Mouse (Mus musculus): ENCODE measurements around the gene Ptprm. TPM values are rescaled to one million over a fixed set of nuclear protein-coding genes. Genes with fewer than 3 reads are reported as not detected.

Ptprm gene
- total RNA-seq, 2 experiments from 2014 or later = 78.4 to 88.4 TPM

DNA sequence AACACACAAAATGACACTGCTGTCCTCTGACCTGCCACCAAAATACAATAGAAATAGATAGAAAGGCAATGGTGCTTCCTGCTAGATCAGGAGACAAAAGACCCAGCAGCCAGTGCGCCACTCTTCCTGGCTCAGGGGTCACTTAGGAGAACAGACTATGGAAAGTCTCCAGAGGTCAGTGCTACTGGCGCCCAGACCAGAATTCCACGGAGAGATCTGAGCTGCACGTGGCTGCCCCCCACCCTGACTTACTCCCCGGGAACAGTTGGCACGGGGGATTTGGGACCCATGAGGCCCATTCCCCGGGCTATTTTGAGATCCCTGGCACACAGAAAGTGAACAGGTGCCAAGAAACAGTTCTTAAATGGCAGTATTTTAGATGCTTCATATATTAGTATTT is 183.6 kb downstream of the Ptprm start:
- intact Hi-C loops (cut with DNase I) = loop anchor here (5.0 kb wide), 1 partner anchor 83 kb away; no protein-coding TSS in a partner anchor

DNA sequence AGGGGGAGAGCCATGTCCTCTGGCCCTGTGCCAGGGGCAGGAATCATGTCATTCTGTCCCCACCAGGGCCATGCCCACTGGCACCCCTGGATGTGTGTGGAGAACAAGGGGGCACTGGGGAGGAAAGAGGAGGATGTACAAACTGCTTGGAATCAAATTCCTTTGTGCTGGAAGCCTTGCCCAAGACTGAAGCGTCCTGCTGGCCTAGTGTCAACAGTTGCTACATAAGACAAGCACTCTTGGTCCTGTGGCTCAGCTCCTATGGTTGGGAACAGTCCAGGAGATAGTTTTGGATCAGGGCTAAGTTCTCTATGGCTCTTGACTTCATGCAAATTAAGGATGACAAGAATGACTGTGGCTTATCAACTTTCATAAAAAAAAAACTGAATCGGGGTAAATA is 188.4 kb downstream of the Ptprm start:
- DNase-seq (ENCODE audit: low spot score) = no peak
- intact Hi-C loops (cut with DNase I) = loop anchor here (5.0 kb wide), 1 partner anchor 94 kb away; no protein-coding TSS in a partner anchor

More for the DNA sequence above, 183.6 kb downstream of the Ptprm start:
- DNase-seq (ENCODE audit: low spot score) = peak; percentile 43

DNA sequence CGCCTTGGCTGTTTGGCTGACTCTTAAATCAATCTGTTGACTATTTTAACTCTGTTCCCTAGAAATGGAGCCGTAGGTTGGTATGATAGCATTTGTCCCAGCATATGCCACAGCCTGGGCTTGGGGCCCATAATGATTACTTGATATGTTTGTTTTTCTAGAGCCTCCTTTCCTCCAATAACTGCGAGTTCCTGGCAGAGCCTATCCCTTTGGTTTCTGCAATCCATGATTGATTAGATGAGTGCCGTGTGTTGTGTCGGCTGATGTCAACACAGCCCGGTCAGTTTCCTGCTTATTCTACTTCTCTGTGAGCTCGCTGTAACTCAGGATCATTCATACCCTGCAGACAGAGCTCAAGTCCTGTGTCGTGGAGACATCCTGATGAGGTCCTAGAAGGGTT is 194.6 kb downstream of the Ptprm start:
- intact Hi-C loops (cut with DNase I) = no loop called here
- no peak for DNase-seq (ENCODE audit: low spot score)

DNA sequence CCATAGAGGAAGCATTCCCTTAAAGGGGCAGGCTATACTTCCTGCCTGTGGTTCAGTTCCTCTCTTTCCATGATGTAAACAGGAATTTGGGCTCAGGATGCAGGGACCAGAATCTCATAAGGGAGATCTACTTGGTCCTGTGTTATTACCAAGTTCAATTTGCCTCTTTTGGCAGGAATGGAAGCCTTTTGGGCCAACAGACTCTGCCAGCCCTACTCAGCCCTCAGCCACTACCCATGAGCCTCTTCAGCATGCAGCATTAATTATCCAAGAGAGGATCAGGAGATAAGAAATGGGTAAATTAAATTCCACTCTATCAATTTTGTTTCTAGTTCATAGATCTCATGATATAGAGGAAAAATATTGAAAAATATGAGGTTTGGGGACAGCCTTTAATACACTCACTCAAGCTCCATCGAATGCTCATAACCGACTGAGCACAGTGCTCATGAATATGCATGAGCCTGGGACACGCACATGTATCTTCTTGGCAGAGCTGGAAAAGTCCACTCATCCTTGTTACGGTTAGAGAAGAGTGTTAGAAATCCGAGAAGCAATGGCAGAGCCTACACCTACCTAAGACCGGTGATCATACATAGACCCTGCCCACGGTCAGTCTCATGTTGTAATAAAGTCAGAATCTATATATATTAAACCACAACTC is 197.0 kb downstream of the Ptprm start:
- no peak for DNase-seq (ENCODE audit: low spot score)
- intact Hi-C loops (cut with DNase I) = no loop called here

DNA sequence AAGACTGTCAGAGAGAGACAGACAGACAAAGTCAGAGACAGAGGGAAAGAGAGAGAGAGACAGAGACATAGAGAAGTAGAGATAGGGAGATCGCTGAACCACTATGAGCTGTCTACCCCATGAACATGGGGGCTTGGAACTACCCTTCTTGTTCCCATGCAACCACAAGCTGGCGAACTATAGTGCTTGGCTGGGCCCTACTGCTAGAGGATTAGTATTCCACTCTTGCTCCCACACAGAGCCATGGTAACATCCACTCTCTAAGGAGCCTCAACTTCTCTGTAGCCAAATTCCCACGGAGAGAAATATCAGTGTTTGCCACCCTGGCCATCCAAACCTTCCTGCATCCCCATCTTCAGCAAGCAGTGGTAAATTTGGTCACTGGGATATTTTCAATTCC is 202.0 kb downstream of the Ptprm start:
- no peak for DNase-seq (ENCODE audit: low spot score)
- intact Hi-C loops (cut with DNase I) = no loop called here

DNA sequence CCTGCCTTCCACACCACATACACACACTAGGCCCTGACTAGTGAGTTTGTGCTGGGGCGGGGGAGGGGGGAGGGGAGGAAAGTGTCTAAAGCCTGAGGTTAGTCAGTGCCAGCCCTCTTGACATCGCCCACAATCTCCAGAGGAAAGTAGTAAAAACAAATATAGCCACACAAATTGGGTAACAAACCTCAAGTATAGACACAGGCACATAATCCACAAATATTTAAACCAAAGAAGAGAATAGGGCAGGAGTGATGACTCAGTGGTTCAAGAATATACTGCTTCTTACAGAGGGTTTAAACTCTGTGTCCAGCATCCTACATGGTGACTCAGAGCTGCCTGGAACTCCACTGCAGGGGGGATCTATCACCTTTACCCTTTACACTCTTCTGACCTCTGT is 203.8 kb downstream of the Ptprm start:
- no peak for DNase-seq (ENCODE audit: low spot score)
- intact Hi-C loops (cut with DNase I) = no loop called here

DNA sequence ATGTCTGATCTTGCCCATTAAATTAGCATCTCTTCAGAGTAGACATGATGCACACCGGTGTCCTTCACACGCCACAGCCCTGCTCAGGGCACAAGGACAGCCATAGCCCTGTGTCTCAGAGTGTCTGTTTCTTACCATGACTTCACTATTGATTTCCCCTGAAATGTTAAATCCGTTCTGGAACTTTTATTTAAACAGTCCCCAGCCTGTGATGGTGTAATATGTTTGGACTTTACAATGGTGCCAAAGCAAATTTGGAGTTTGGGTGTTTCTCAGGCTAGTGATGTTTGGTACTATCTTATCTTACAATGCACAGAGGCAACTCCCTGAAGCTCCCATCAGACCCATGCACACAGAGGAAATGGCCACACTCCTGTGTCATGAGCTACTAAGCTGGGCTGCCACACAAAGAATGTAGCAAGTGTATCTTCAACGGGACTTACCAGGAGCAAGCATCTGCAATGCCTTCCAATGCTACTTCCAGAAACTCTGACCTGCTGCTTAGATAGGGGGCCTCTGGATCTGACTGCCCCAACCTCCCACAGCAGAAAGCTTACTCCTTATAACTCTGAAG is 212.0 kb downstream of the Ptprm start:
- no peak for DNase-seq (ENCODE audit: low spot score)
- intact Hi-C loops (cut with DNase I) = no loop called here

DNA sequence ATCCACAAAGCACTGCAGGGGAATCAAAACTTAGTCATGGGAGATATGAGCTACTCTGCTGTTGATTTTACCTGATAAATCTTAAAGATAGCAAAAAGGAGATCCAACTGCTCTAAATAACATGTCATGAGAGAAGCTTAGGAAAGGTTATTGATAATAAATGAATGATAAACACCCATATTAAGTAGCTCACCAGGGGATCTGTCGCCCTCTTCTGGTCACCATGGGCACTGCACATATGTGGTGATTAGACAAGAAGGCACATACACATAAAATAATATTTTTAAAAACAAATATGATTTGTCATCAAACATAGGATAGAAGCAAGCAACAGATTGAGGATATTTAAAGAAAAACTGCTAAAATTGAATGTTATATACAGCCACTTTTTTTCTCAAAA is 213.8 kb downstream of the Ptprm start:
- no peak for DNase-seq (ENCODE audit: low spot score)
- intact Hi-C loops (cut with DNase I) = no loop called here

DNA sequence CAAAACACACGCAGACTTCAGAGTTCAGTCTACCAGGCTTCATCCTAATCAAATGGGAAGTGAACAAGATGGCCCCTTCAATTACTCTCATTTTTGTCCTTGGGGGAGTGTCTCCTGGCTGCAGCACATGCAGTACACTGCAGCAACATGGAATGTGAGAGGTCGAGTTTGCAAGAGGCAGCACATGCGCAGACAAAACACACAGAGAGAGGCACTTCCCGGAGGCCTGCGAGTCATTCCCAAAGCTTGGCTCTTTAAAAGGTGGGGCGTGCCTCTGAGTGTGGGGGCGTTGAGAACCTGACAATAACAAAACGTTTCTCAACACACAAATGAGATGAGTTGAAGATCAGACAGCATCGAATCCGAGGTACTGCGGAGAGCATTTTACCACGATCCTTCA is 215.3 kb downstream of the Ptprm start:
- intact Hi-C loops (cut with DNase I) = no loop called here
- no peak for DNase-seq (ENCODE audit: low spot score)

DNA sequence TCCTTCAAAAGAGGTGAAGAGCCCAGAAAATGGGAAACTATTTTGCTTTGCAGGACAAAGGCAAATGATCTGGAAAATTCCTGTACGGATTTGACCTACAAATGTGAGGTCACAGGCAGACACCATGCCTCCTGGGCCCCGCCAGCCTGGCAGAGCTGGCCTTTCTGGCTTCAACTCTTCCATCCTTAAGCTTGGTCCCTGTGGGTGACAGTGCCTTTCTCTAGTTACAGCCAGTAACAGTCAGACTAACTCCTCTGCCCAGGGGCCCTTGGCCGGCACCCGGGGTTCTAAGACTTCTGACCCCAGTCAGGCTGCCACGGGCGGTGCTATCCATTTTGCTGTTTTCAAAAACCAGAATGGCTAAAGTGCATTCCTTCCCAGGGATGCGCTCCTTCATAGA is 217.4 kb downstream of the Ptprm start:
- intact Hi-C loops (cut with DNase I) = no loop called here
- DNase-seq (ENCODE audit: low spot score) = no peak

DNA sequence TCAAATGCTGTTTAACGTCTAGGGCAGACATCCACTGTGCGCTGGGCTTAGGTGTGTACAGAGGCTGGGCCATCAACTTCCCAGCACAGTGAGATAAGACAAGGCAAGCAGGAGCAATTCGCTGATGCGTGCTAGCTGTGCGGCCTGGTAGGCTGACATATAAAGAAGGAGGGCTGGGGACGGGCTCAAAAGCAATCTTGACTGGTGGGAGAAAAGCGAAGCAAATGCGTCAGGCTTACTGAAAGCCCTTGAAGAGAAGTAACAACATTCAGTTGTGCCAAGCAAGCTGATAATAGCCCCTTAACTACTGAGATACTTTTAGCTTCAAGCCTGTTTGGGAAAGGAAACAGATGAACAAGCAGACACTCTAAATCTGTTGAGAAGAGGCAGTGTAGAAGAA is 217.8 kb downstream of the Ptprm start:
- intact Hi-C loops (cut with DNase I) = no loop called here
- DNase-seq (ENCODE audit: low spot score) = no peak

DNA sequence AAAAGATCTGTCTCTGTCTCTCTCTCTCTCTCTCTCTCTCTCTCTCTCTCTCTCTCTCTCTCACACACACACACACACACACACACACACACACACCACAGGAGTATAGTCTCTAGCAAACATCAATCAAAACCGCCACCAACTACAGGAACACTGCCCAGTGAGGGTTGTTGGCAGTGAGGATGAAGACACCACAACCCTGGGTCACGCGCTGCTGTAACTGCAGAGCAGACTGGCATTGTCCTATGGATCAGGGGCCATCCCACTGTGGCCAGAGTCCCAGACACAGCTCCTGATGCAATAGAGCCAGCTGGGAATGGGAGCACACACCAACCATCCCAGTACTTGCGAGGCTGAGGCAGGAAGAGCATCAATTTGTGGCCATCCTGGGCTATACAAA is 220.0 kb downstream of the Ptprm start:
- no peak for DNase-seq (ENCODE audit: low spot score)
- intact Hi-C loops (cut with DNase I) = loop anchor here (2.0 to 5.0 kb wide), 2 partner anchors 41 to 62 kb away; no protein-coding TSS in a partner anchor

DNA sequence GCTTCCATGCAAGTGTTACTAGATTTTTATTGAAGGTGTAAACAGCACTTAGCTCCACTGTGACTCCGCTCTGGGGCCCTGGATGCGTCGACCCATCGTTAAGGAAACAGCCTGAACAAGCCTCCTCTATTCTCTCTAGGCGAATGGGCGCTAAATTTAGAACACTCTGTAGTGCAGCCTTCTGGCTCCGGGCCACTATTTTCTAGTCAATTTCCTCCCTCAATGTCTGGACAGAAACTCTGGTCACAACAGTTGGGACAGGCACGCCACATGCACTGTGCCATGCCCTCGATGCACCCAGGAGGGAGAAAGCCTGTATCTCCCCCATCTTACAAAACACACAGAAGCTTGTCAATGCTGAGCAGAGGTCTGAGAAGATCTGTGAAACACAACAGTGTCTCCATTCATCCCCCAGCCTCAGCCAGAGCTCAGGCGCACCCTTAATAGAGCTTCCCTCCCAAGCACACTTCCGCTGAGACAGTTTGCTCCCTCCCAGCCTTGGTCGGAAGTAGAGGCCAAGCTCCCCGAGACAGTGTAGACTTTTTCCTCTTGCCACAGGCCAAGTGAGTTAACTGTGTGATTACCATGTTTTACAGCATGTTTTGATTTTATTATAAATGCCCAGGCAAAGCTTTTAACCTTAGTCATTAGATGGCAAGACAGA is 220.7 kb downstream of the Ptprm start:
- intact Hi-C loops (cut with DNase I) = loop anchor here (2.0 to 5.0 kb wide), 2 partner anchors 41 to 61 kb away; no protein-coding TSS in a partner anchor
- DNase-seq (ENCODE audit: low spot score) = peak; percentile 52

DNA sequence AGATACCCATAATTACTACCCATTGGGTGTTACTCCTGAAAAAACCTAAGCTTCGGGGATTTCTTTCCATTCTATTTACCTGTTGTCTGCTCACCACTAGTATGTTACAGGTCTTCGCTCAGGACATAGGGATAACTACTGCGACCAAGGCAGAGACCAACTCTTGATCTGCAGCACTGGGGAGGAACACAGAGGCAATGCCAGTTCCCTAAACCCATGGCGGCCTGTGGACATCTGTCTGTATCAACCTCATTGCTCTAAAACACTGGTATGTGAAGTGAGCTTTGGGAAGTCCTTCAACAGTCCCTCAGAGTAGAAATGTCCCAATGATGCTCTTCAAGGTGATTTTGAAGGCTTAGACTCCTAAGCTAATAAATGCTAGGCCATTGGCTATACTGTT is 221.2 kb downstream of the Ptprm start:
- intact Hi-C loops (cut with DNase I) = loop anchor here (5.0 kb wide), 1 partner anchor 61 kb away; no protein-coding TSS in a partner anchor

DNA sequence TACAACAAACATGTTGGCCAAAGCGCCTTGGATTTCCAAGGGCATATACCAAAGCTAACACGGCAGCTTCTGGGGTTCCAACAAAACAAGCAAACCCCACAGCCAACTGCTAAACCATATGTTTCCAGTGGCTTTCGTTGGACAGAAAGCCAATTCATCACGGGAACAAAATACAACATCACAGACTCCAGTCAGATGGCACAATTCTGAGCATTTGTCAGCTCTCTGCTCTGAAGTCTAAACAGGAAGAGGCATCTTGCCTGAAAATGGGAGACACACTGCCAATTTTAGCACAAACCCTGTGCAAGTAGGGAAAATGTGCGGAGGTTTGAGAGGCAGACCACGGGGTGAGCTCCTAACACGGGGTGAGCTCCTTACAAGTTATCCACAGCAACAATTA is 226.7 kb downstream of the Ptprm start:
- intact Hi-C loops (cut with DNase I) = no loop called here
- DNase-seq (ENCODE audit: low spot score) = no peak

More for the DNA sequence above, 221.2 kb downstream of the Ptprm start:
- DNase-seq (ENCODE audit: low spot score) = no peak

DNA sequence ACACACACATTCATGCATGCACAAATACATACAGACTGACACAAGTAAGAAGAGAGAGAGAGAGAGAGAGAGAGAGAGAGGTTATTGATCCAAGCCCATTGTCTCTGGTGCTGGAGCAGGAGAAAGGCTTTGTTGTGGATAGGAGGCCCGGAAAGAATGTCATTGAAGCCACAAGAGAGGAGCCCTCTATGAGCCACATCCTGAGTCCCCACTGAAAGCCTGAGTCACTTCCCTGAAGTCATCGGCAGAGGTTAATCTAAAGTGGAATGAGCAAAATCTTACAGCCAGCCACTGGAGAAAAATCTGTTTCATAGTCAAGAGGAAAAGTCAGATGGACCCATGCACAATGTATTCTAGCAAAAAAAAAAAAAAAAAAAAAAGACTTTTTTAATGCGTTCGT is 228.7 kb downstream of the Ptprm start:
- no peak for DNase-seq (ENCODE audit: low spot score)
- intact Hi-C loops (cut with DNase I) = no loop called here

DNA sequence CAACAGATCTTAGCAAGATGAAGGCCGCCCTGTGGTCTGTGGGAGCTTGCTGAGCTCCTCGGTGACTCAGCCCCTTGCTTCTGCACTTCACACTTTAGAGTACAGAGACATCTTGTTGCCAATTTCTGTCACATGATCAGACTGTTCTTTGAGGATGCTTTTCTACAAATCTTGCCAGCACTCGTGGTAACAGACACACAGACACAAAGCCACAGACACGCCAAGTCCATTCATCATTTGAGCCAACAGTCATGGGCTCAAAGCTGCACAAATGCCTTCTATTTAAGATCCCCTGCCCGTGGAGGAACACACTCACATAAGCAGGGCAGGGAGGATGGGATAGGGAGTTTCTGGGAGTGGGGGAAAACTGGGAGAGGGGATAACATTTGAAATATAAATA is 230.0 kb downstream of the Ptprm start:
- intact Hi-C loops (cut with DNase I) = no loop called here
- DNase-seq (ENCODE audit: low spot score) = no peak

DNA sequence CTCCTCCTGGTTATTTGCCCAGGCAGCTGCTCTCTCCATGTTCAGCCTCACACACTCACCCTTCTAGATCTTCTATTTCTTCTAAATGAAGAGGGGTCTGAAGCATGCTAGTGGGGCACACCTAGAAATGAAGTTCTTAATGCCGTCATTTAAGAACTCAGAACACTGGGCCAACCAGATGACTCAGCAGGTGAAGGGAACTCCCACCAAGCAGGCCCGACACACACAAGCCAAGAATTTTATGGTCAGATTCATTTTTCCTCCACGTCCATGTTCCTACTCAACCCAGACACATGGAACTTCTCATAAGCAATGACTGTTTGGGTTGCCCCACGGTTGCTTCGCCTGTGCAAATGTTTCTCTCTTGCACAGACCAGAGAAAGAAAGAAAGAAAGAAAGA is 230.5 kb downstream of the Ptprm start:
- intact Hi-C loops (cut with DNase I) = no loop called here
- DNase-seq (ENCODE audit: low spot score) = no peak

DNA sequence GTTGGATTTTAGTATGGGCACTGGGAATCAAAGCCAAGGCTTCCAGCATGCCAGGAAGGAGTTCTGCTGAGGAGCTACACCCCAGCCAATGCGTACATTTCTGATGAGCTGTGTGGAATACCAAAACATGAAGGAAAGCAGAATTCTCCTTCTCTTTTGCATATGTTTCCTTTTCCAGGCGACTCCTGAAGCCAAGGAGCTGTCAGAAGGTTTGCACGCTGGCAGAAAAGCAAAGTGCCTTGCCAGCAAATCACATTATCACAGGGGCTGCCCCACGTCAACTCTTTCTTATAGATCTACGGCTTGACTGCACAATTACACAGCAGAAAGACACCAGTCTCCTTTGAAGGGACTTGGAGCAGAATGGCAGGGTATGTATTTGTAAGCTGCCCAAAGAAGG is 233.4 kb downstream of the Ptprm start:
- intact Hi-C loops (cut with DNase I) = no loop called here

DNA sequence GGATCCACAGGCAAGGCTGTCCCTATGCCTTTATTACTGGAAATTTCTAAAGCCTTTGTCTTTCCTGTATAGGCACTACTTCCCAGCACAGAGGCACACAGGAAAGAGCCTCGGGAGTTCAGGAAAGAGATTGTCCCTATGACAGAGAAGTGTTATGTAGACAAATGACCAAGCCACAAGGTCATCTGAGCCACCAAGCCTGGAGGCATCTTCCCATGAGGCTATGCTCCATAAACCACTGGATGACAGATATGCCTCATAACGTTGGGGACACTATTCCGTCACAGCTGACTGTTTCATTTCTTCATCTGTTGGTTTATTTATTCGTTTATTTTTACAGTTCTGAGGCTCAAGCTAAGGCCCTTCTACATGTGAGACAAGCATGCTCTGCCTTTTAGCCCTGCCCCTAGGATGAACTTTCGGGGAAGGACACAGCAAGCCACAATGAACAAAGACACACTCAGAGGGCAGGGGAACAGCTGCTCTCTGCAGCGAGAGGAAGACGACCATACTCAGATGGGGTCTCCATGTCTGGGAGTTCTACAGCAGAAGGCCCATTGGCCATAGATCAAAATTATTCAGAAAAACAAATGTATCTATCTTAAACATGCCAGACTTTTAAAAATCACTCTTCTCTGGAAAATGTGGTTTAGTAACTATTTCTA is 235.4 kb downstream of the Ptprm start:
- intact Hi-C loops (cut with DNase I) = no loop called here
- no peak for DNase-seq (ENCODE audit: low spot score)

More for the DNA sequence above, 233.4 kb downstream of the Ptprm start:
- no peak for DNase-seq (ENCODE audit: low spot score)

DNA sequence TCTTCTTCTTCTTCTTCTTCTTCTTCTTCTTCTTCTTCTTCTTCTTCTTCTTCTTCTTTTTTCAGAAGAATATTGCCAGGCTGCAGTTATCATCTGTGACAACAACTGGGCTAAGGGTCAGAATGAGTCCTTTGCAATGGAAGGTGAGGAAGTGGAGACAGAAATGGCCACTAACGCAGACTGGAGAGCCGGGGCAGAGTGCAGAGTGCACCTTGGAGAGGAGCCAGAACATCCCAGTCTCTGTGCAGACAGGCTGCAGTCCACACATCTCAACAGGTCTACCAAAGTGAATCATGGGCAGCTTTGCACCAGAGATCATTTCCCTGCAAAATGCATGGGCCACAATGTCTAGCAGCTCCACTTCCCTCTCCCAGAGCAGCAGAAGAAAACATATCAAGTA is 239.4 kb downstream of the Ptprm start:
- intact Hi-C loops (cut with DNase I) = no loop called here
- no peak for DNase-seq (ENCODE audit: low spot score)

All from heart, postnatal 25 days (tissue).